12 mouse cellular contexts compared by ENCODE assay signal in the genomic region with DNA sequence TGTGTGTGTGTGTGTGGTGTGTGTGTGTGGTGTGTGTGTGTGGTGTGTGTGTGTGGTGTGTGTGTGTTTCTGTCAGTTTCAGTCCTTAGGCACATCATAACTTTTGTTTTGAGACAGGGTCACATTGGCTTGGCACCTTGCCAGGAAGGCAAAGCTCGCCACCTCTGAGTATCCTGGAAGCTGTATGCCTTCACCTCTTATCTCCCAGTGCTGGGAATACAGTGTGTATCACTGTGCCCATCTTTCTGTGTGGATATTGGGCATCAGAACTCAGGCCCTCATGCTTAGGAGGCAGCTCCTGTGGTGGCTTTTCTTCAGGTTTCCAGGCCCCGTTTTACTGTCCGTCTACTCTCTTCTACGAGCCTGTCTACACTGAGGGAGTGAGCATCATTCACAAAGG. TPM values are rescaled to one million over a fixed set of nuclear protein-coding genes. Genes with fewer than 3 reads are reported as not detected.
DNase-seq lines count a peak whose midpoint lies in the region; ATAC-seq lines count a peak whose summit lies in the region.
"Had no signal": no experiment of that assay in that cellular context is flagged by ENCODE, and none has a peak within 500 bp of the region (broad histone marks: within the 10 kb centered on the region; RNA-seq: fewer than 3 reads in every experiment).

No protein-coding gene starts in this region.

- ATAC-seq in heart, embryonic 14.5 days (ENCODE audit: insufficient number of reproducible peaks, insufficient read depth, low FRiP score, low read depth) = no peak

- H3K9ac ChIP-seq in heart, embryonic 14.5 days (ENCODE audit: low read length) = no peak overlapping the region
- H3K9ac ChIP-seq: hindbrain, embryonic 15.5 days had no signal

- 38% methylated on average over 4 of the region's 4 CpGs for WGBS in heart, embryonic 14.5 days

- no peak overlapping the region for H3K4me3 ChIP-seq in heart, embryonic 14.5 days (ENCODE audit: control insufficient read depth in 1 of 2, insufficient read depth in 1 of 2, low read depth in 1 of 2, low read length in 2 of 2)
- H3K4me3 ChIP-seq: hindbrain, embryonic 15.5 days; myocyte had no signal

- H3K4me1 ChIP-seq in heart, embryonic 14.5 days (ENCODE audit: control insufficient read depth in 2 of 2, insufficient read depth in 2 of 2, low read length in 2 of 2) = peaks cover 3 to 40% of the 10 kb centered on the region in 2 experiments
- H3K4me1 ChIP-seq: hindbrain, embryonic 15.5 days had no signal

- H3K9me3 ChIP-seq in heart, embryonic 14.5 days (ENCODE audit: control insufficient read depth, low read length) = no peaks in the 10 kb centered on the region
- H3K9me3 ChIP-seq: hindbrain, embryonic 15.5 days had no signal

- DNase-seq in kidney, adult 18-20 months = peak; percentile 67
- no peak for DNase-seq in kidney, adult 11 months
- peak; percentile 56 for DNase-seq in ovary, postnatal 36 days (ENCODE audit: low spot score)
- DNase-seq in ovary, postnatal 10 days (ENCODE audit: low spot score) = no peak
- DNase-seq in urinary bladder, postnatal 14 days (ENCODE audit: low spot score) = no peak
- DNase-seq in embryo, embryonic 10 days (ENCODE audit: low spot score) = no peak
- DNase-seq: gastrocnemius, postnatal 14 days; layer of hippocampus, adult 9-11 months; thymus, postnatal 25 days had no signal

- peak overlapping the region; percentile 50 to 83 for H3K27ac ChIP-seq in heart, embryonic 14.5 days (replicated peaks in 1 of 2; ENCODE audit: control insufficient read depth in 1 of 2, insufficient read depth in 1 of 2, low read depth in 2 of 2, low read length in 2 of 2)
- H3K27ac ChIP-seq: hindbrain, embryonic 15.5 days had no signal

- peaks cover 97% of the 10 kb centered on the region for H3K36me3 ChIP-seq in heart, embryonic 14.5 days (ENCODE audit: control insufficient read depth, insufficient read depth, low read length)

- no peaks in the 10 kb centered on the region for H3K27me3 ChIP-seq in heart, embryonic 14.5 days (ENCODE audit: control insufficient read depth, insufficient read depth, low read length)
- H3K27me3 ChIP-seq: hindbrain, embryonic 15.5 days had no signal

- no peak overlapping the region for H3K4me2 ChIP-seq in heart, embryonic 14.5 days (ENCODE audit: low read length)
- H3K4me2 ChIP-seq: hindbrain, embryonic 15.5 days had no signal

RNA-seq across cellular contexts. Expression of gene Nedd4, which starts 24.4 kb away (rescaled TPM):
- 612 and 625 TPM in 2 replicates for polyA plus RNA-seq in heart, embryonic 14.5 days (2014; fragmentation: Nextera tagmentation; extraction: Ambion mirVana)

Comparison
In these comparisons a context has a peak if more than half of its experiments do, and no peak if none do; other contexts are left out.
1. DNase-seq: peak in kidney, adult 18-20 months (single experiment) and ovary, postnatal 36 days (single experiment); none in kidney, adult 11 months (single experiment), ovary, postnatal 10 days (single experiment), urinary bladder, postnatal 14 days (single experiment) and embryo, embryonic 10 days (single experiment).